Mouse (Mus musculus) CH12.LX (cell line): ENCODE data around the gene Atp7b. TPM values are rescaled to one million over a fixed set of nuclear protein-coding genes. Genes with fewer than 3 reads are reported as not detected.

Experiments
- DNase-seq: peaks from one replicate; pipeline ENCODE4 v3.0.0-alpha.2; 2013; ENCODE audit errors: extremely low read depth
- H3K27ac ChIP-seq: 2 replicates; pipeline ENCODE4 v1.5.1; 2012; ENCODE audit warnings: low read depth, mild to moderate bottlenecking, control low read depth, moderate library complexity; ENCODE audit not compliant: insufficient read depth
- H3K27me3 ChIP-seq: replicated peaks from 2 replicates; pipeline ENCODE3; 2012; ENCODE audit warnings: inconsistent platforms
- H3K36me3 ChIP-seq, 2 experiments: replicated peaks in 1 of 2; 2 replicates each; pipeline versions ENCODE3 to v1.6.1; 2012; ENCODE audit warnings: inconsistent platforms in 1 of 2, low read length in 1 of 2, mild to moderate bottlenecking in 1 of 2, mixed read lengths in 1 of 2, moderate library complexity in 1 of 2; ENCODE audit not compliant: control insufficient read depth in 1 of 2, insufficient read depth in 1 of 2
- H3K4me1 ChIP-seq, 2 experiments: 2 replicates each; pipeline ENCODE4 v1.6.1; 2012; ENCODE audit warnings: inconsistent platforms in 1 of 2, moderate library complexity in 1 of 2; ENCODE audit not compliant: insufficient read depth in 2 of 2, control insufficient read depth in 1 of 2
- H3K4me2 ChIP-seq: 2 replicates; pipeline ENCODE4 v1.6.1; 2012; ENCODE audit warnings: low read depth, mild to moderate bottlenecking, control low read depth; ENCODE audit not compliant: poor library complexity, insufficient read depth, severe bottlenecking
- H3K4me3 ChIP-seq, 3 experiments: fragments of 150-350 bp in 1 of 3; sonication (generic) in 1 of 3; replicated peaks in 1 of 3; 2 replicates each; pipeline versions ENCODE3 to v1.5.1; 2011 to 2012; ENCODE audit warnings: low read depth in 2 of 3, low read length in 2 of 3, mild to moderate bottlenecking in 2 of 3, moderate library complexity in 2 of 3, control low read depth in 1 of 3, improper control_type of control experiment in 1 of 3, inconsistent platforms in 1 of 3, mixed read lengths in 1 of 3; ENCODE audit not compliant: poor library complexity in 1 of 3
- H3K79me2 ChIP-seq: replicated peaks from 2 replicates; pipeline ENCODE4 v1.6.1; 2012; ENCODE audit warnings: mild to moderate bottlenecking, moderate library complexity; ENCODE audit not compliant: control insufficient read depth, poor library complexity, insufficient read depth, severe bottlenecking; ENCODE audit errors: extremely low read depth
- H3K9ac ChIP-seq: 2 replicates; pipeline ENCODE4 v1.6.1; 2012; ENCODE audit warnings: low read depth, mild to moderate bottlenecking, control low read depth, moderate library complexity; ENCODE audit not compliant: insufficient read depth
- H3K9me3 ChIP-seq: replicated peaks from 2 replicates; pipeline ENCODE3; 2012; ENCODE audit warnings: low read length, inconsistent platforms, mixed read lengths
- BHLHE40 ChIP-seq: IDR thresholded peaks from 2 replicates; pipeline ENCODE4 v1.6.1; 2011; ENCODE audit warnings: mild to moderate bottlenecking, low read depth, low read length, improper control_type of control experiment
- CHD1 ChIP-seq: IDR thresholded peaks from 2 replicates; pipeline ENCODE4 v1.6.1; 2012; ENCODE audit warnings: low read depth, low read length, improper control_type of control experiment, inconsistent platforms
- CHD2 ChIP-seq: IDR thresholded peaks from 2 replicates; pipeline ENCODE4 v1.6.1; 2011; ENCODE audit warnings: low read length, improper control_type of control experiment
- CTCF ChIP-seq, 2 experiments: IDR thresholded peaks in 1 of 2; conservative IDR thresholded peaks in 1 of 2; 2 replicates each; pipeline ENCODE4 v1.5.1; 2011 to 2012; ENCODE audit warnings: low read depth in 2 of 2, low read length in 2 of 2, improper control_type of control experiment in 1 of 2, inconsistent platforms in 1 of 2, mild to moderate bottlenecking in 1 of 2, moderate library complexity in 1 of 2
- E2F4 ChIP-seq: IDR thresholded peaks from 2 replicates; pipeline ENCODE4 v1.6.1; 2011; ENCODE audit warnings: low read depth, low read length, improper control_type of control experiment; ENCODE audit not compliant: insufficient replicate concordance
- ELF1 ChIP-seq: IDR thresholded peaks from 2 replicates; pipeline ENCODE4 v1.6.1; 2014; ENCODE audit warnings: low read depth, mild to moderate bottlenecking, inconsistent platforms, low read length, improper control_type of control experiment
- EP300 ChIP-seq: IDR thresholded peaks from 2 replicates; pipeline ENCODE4 v1.6.1; 2011; ENCODE audit warnings: low read length, improper control_type of control experiment
- GABPA ChIP-seq: IDR thresholded peaks from 2 replicates; pipeline ENCODE4 v1.6.1; 2012; ENCODE audit warnings: low read depth, low read length, improper control_type of control experiment, inconsistent platforms; ENCODE audit not compliant: insufficient replicate concordance
- IRF4 ChIP-seq: IDR thresholded peaks from 2 replicates; pipeline ENCODE4 v1.6.1; 2014; ENCODE audit warnings: low read depth, mild to moderate bottlenecking, inconsistent platforms, low read length, improper control_type of control experiment
- KAT2A ChIP-seq: IDR thresholded peaks from 2 replicates; pipeline ENCODE4 v1.6.1; 2012; ENCODE audit warnings: low read length, improper control_type of control experiment, inconsistent platforms; ENCODE audit not compliant: insufficient replicate concordance
- MAFK ChIP-seq: IDR thresholded peaks from 2 replicates; pipeline ENCODE4 v1.6.1; 2011; ENCODE audit warnings: low read length, improper control_type of control experiment; ENCODE audit not compliant: insufficient replicate concordance
- MAX ChIP-seq: IDR thresholded peaks from 2 replicates; pipeline ENCODE4 v1.6.1; 2011; ENCODE audit warnings: low read length, improper control_type of control experiment
- MAZ ChIP-seq: IDR thresholded peaks from 2 replicates; pipeline ENCODE4 v1.6.1; 2012; ENCODE audit warnings: low read depth, mild to moderate bottlenecking, inconsistent platforms, low read length, improper control_type of control experiment, moderate library complexity
- MEF2A ChIP-seq: IDR thresholded peaks from 2 replicates; pipeline ENCODE4 v1.6.1; 2014; ENCODE audit warnings: low read depth, mild to moderate bottlenecking, inconsistent platforms, low read length, improper control_type of control experiment, borderline replicate concordance
- NELFE ChIP-seq: IDR thresholded peaks from 2 replicates; pipeline ENCODE4 v1.6.1; 2011; ENCODE audit warnings: low read depth, low read length, improper control_type of control experiment
- PAX5 ChIP-seq: IDR thresholded peaks from 2 replicates; pipeline ENCODE4 v1.6.1; 2012; ENCODE audit warnings: low read length, inconsistent platforms, mixed read lengths
- POLR2A ChIP-seq: IDR thresholded peaks from 2 replicates; pipeline ENCODE4 v1.6.1; 2011; ENCODE audit warnings: low read depth, mild to moderate bottlenecking, improper control_type of control experiment, low read length
- RAD21 ChIP-seq: IDR thresholded peaks from 2 replicates; pipeline ENCODE4 v1.6.1; 2011; ENCODE audit warnings: low read depth, mild to moderate bottlenecking, low read length, improper control_type of control experiment, moderate library complexity
- SMC3 ChIP-seq: IDR thresholded peaks from 2 replicates; pipeline ENCODE4 v1.6.1; 2011; ENCODE audit warnings: low read depth, low read length, improper control_type of control experiment
- TBP ChIP-seq: conservative IDR thresholded peaks from 2 replicates; pipeline ENCODE4 v1.6.1; 2011; ENCODE audit warnings: low read depth, low read length, improper control_type of control experiment
- UBTF ChIP-seq: IDR thresholded peaks from 2 replicates; pipeline ENCODE4 v1.6.1; 2012; ENCODE audit warnings: low read depth, mild to moderate bottlenecking, inconsistent platforms, low read length, improper control_type of control experiment, moderate library complexity
- USF1 ChIP-seq: IDR thresholded peaks from 2 replicates; pipeline ENCODE4 v1.6.1; 2014; ENCODE audit warnings: low read depth, mild to moderate bottlenecking, inconsistent platforms, low read length, improper control_type of control experiment
- ZKSCAN1 ChIP-seq: IDR thresholded peaks from 2 replicates; pipeline ENCODE4 v1.6.1; 2012; ENCODE audit warnings: low read depth, inconsistent platforms, low read length, improper control_type of control experiment, borderline replicate concordance
- ZMIZ1 ChIP-seq: IDR thresholded peaks from 2 replicates; pipeline ENCODE4 v1.6.1; 2012; ENCODE audit warnings: low read depth, mild to moderate bottlenecking, inconsistent platforms, low read length, improper control_type of control experiment
- ZNF384 ChIP-seq: IDR thresholded peaks from 2 replicates; pipeline ENCODE4 v1.6.1; 2012; ENCODE audit warnings: low read depth, low read length, improper control_type of control experiment, inconsistent platforms
- dilution Hi-C: fragments of 300-500 bp; cut with MboI; formaldehyde crosslinking; loops from 2 replicates; pipeline ENCODE4 v1.14.3; 2020; ENCODE audit warnings: low sequenced_read_pairs; ENCODE audit not compliant: extremely low pct_unique_long_range_greater_than_20kb, extremely low pct_ligation_motif_present
- in situ Hi-C: fragments of 300-500 bp; cut with MboI; formaldehyde crosslinking; loops from 3 replicates; pipeline ENCODE4 v1.14.3; 2019; ENCODE audit warnings: low sequenced_read_pairs, low pct_ligation_motif_present, low pct_unique_long_range_greater_than_20kb, mixed read lengths
- polyA plus RNA-seq: library from polyadenylated mRNA; unstranded; fragments of >175 nt; gene quantifications from 2 replicates; pipeline ENCODE4 v1.2.1, GENCODE M21; 2012; ENCODE audit warnings: low read depth; ENCODE audit not compliant: insufficient read length
- total RNA-seq, 2 experiments: library from RNA; depleted of rRNA; stranded (reverse); fragments of 300-350 nt in 1 of 2; fragments of >200 nt in 1 of 2; gene quantifications; 2 replicates each; pipeline ENCODE4 v1.2.3; 2012 to 2014

Gene Atp7b
- total and polyA plus RNA-seq, 3 experiments = 0.51 to 3.1 (median 1.2) TPM

GRCm38 (mm10) chr8:21981664-21982337 lies 78.3 kb downstream of the Atp7b start:
- in situ Hi-C loops = no loop called here
- peak; percentile 7 for DNase-seq

GRCm38 (mm10) chr8:21978193-21978592 lies 81.9 kb downstream of the Atp7b start:
- peaks cover 65% of the 10 kb centered on the region for H3K27me3 ChIP-seq
- in situ Hi-C loops = no loop called here

More at GRCm38 (mm10) chr8:21981664-21982337, 78.3 kb downstream of the Atp7b start:
- TF ChIP-seq POLR2A = no peak
- TF ChIP-seq GABPA = no peak
- peak; percentile 56 for TF ChIP-seq RAD21
- TF ChIP-seq CHD2 = no peak
- peak in 1 of 2 experiments; percentile 61; a peak in 2 of 4 replicates for TF ChIP-seq CTCF (conservative IDR thresholded peaks at IDR 0.05 in 1 of 2, IDR thresholded peaks at IDR 0.05 in 1 of 2; ENCODE audit: low read depth in 2 of 2, low read length in 2 of 2)
- TF ChIP-seq SMC3 = peak; percentile 50
- TF ChIP-seq PAX5 = no peak
- no peaks in the 10 kb centered on the region for H3K4me1 ChIP-seq
- no peak overlapping the region for H3K4me2 ChIP-seq
- H3K9ac ChIP-seq = no peak overlapping the region
- no peaks in the 10 kb centered on the region for H3K36me3 ChIP-seq
- no peaks in the 10 kb centered on the region for H3K79me2 ChIP-seq
- peaks cover 31% of the 10 kb centered on the region for H3K27me3 ChIP-seq
- dilution Hi-C loops = no loop called here
- no peak overlapping the region for H3K27ac ChIP-seq
- H3K4me3 ChIP-seq = no peak overlapping the region
- H3K9me3 ChIP-seq = no peaks in the 10 kb centered on the region

GRCm38 (mm10) chr8:21969475-21969874 lies 90.6 kb downstream of the Atp7b start, which contains the start of gene Ccdc70:
Gene Ccdc70 (plus strand): TSS chr8:21969775.
- Histone ChIP-seq H3K4me3 (no peak within 1 kb of the TSS), H3K9ac (no peak within 1 kb of the TSS), H3K4me2 (no peak within 1 kb of the TSS), H3K9me3 (no peaks in the 10 kb centered on the region), H3K27ac (no peak within 1 kb of the TSS), H3K27me3 (peaks cover 86% of the 10 kb centered on the region), H3K4me1 (no peaks in the 10 kb centered on the region), H3K79me2 (no peaks in the 10 kb centered on the region), H3K36me3 (no peaks in the 10 kb centered on the region)
- in situ Hi-C loops (loop anchor here (25.0 kb wide), 1 partner anchor 207 kb away; no protein-coding TSS in a partner anchor), dilution Hi-C loops (no loop called here)
- no peak for DNase-seq
- TF ChIP-seq EP300 (no peak), KAT2A (no peak), RAD21 (no peak), ZKSCAN1 (no peak), ZNF384 (no peak), UBTF (no peak), MAZ (no peak), TBP (no peak), USF1 (no peak), MAFK (no peak), MEF2A (no peak), MAX (no peak), BHLHE40 (no peak), ZMIZ1 (no peak), CHD2 (no peak), CHD1 (no peak), ELF1 (no peak), NELFE (no peak), CTCF (conservative IDR thresholded peaks at IDR 0.05 in 1 of 2, IDR thresholded peaks at IDR 0.05 in 1 of 2; ENCODE audit: low read depth in 2 of 2, low read length in 2 of 2) (no peak), IRF4 (no peak)

More at GRCm38 (mm10) chr8:21978193-21978592, 81.9 kb downstream of the Atp7b start:
- no peak for DNase-seq
- no peaks in the 10 kb centered on the region for H3K79me2 ChIP-seq
- no peak overlapping the region for H3K27ac ChIP-seq
- no peak overlapping the region for H3K4me3 ChIP-seq
- H3K36me3 ChIP-seq = no peaks in the 10 kb centered on the region
- H3K9me3 ChIP-seq = no peaks in the 10 kb centered on the region
- H3K9ac ChIP-seq = no peak overlapping the region
- dilution Hi-C loops = no loop called here
- no peaks in the 10 kb centered on the region for H3K4me1 ChIP-seq
- H3K4me2 ChIP-seq = no peak overlapping the region
- no peak for TF ChIP-seq KAT2A
- no peak for TF ChIP-seq RAD21
- no peak for TF ChIP-seq E2F4
- no peak for TF ChIP-seq IRF4
